Mouse (Mus musculus) G1E (cell line): Measurements from ENCODE around the gene P2ry12. TPM values are rescaled to one million over a fixed set of nuclear protein-coding genes. Genes with fewer than 3 reads are reported as not detected.

Experiments used
- ATAC-seq: 2 replicates; pipeline ENCODE4 v1.8.0; 2016; ENCODE audit warnings: mild to moderate bottlenecking; ENCODE audit not compliant: insufficient number of reproducible peaks, poor library complexity, low FRiP score, severe bottlenecking; ENCODE audit errors: extremely low read depth
- DNase-seq: peaks from one replicate; pipeline ENCODE4 v3.0.0; 2012; ENCODE audit warnings: low spot score
- H3K27me3 ChIP-seq: 2 replicates; pipeline ENCODE4 v1.6.1; 2012; ENCODE audit warnings: mild to moderate bottlenecking, low read length, inconsistent platforms; ENCODE audit not compliant: insufficient read depth
- H3K36me3 ChIP-seq: replicated peaks from 2 replicates; pipeline ENCODE3; 2012; ENCODE audit warnings: mild to moderate bottlenecking, inconsistent platforms
- H3K4me1 ChIP-seq: 2 replicates; pipeline ENCODE4 v1.6.1; 2012; ENCODE audit warnings: low read depth, low read length, inconsistent platforms, mixed read lengths; ENCODE audit not compliant: insufficient read depth
- H3K4me3 ChIP-seq: 2 replicates; pipeline ENCODE4 v1.5.1; 2012; ENCODE audit warnings: low read depth, mild to moderate bottlenecking, inconsistent platforms, low read length, moderate library complexity, mixed read lengths
- H3K9me3 ChIP-seq: replicated peaks from 2 replicates; pipeline ENCODE4 v1.6.1; 2012; ENCODE audit warnings: inconsistent platforms
- CTCF ChIP-seq: IDR thresholded peaks from 2 replicates; pipeline ENCODE4 v1.5.1; 2012; ENCODE audit warnings: low read depth, low read length, inconsistent platforms, mixed read lengths
- GATA1 ChIP-seq: IDR thresholded peaks from 2 replicates; pipeline ENCODE4 v1.6.1; 2012; ENCODE audit warnings: borderline replicate concordance, low read length, inconsistent platforms, mixed read lengths
- GATA2 ChIP-seq: IDR thresholded peaks from 2 replicates; pipeline ENCODE4 v1.6.1; 2012; ENCODE audit warnings: low read depth, low read length, inconsistent platforms, borderline replicate concordance
- POLR2AphosphoS5 ChIP-seq: IDR thresholded peaks from 2 replicates; pipeline ENCODE4 v1.6.1; 2012; ENCODE audit warnings: low read depth, low read length, inconsistent platforms; ENCODE audit not compliant: insufficient replicate concordance
- TAL1 ChIP-seq: conservative IDR thresholded peaks from 2 replicates; pipeline ENCODE4 v1.6.1; 2012; ENCODE audit warnings: low read depth, low read length, inconsistent platforms, mixed read lengths
- polyA plus RNA-seq: library from polyadenylated mRNA; stranded (reverse); fragments of >175 nt; gene quantifications from 2 replicates; pipeline ENCODE4 v1.2.3, GENCODE M21; 2012
- total RNA-seq, 2 experiments: library from RNA; stranded (forward) in 1 of 2; stranded (reverse) in 1 of 2; fragments of 200-1000 nt in 1 of 2; fragments of >200 nt in 1 of 2; fragmentation: Nextera tagmentation in 1 of 2; gene quantifications; 2 replicates each; pipeline ENCODE4 v1.2.3; 2014 to 2017

P2ry12 gene
- total and polyA plus RNA-seq, 3 experiments, result 0.22 TPM; not detected in 2

DNA sequence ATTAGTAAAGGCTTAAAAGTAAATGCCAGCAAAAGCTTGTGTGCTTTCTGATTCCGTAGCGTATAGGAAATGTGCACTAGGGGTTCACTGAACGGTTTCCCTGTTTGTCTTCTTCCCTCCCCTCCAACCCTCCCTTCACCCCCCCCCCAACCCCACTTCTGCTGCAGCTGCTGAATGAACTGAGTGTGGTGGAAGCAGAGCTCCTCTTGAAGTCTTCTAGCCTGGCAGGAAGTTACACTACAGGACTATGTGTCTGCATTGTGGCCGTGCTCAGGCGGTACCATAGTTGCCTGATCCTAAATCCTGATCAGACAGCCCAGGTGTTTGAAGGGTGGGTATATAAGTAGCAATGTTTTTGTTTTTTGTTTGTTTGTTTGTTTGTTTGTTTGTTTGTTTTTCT is 27.8 kb downstream of the P2ry12 start:
- no peaks in the 10 kb centered on the region for H3K36me3 ChIP-seq
- no peak overlapping the region for H3K4me3 ChIP-seq
- no peak for ATAC-seq
- H3K4me1 ChIP-seq, result no peaks in the 10 kb centered on the region
- H3K27me3 ChIP-seq, result no peaks in the 10 kb centered on the region
- H3K9me3 ChIP-seq, result no peaks in the 10 kb centered on the region
- TF ChIP-seq CTCF, result no peak
- TF ChIP-seq GATA1, result no peak
- no peak for TF ChIP-seq POLR2AphosphoS5
- no peak for TF ChIP-seq TAL1
- no peak for TF ChIP-seq GATA2
- DNase-seq, result no peak

DNA sequence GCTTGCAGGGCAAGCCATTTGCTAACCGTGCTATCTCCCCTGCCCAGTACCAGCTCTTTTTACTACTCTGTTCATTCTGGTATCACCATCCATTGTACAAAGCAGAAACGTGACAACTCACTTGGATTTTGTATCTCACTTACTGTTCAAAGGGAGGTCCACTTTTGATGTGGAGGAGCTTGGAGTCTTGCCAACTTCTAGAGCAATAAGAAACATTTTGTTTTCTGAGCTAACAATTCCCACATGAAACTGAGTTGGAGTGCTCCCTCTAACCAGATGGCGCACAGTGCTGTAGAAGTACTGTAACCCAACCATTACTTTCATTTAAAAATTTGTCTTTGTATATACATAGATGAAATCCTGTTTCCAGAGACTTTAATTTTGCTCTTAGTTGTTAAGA is 31.8 kb downstream of the P2ry12 start:
- Histone ChIP-seq H3K4me1 (no peaks in the 10 kb centered on the region), H3K36me3 (no peaks in the 10 kb centered on the region), H3K27me3 (no peaks in the 10 kb centered on the region), H3K9me3 (no peaks in the 10 kb centered on the region), H3K4me3 (no peak overlapping the region)
- no peak for DNase-seq
- ATAC-seq, result no peak
- TF ChIP-seq CTCF (no peak), TAL1 (no peak), POLR2AphosphoS5 (no peak), GATA1 (no peak), GATA2 (no peak)

DNA sequence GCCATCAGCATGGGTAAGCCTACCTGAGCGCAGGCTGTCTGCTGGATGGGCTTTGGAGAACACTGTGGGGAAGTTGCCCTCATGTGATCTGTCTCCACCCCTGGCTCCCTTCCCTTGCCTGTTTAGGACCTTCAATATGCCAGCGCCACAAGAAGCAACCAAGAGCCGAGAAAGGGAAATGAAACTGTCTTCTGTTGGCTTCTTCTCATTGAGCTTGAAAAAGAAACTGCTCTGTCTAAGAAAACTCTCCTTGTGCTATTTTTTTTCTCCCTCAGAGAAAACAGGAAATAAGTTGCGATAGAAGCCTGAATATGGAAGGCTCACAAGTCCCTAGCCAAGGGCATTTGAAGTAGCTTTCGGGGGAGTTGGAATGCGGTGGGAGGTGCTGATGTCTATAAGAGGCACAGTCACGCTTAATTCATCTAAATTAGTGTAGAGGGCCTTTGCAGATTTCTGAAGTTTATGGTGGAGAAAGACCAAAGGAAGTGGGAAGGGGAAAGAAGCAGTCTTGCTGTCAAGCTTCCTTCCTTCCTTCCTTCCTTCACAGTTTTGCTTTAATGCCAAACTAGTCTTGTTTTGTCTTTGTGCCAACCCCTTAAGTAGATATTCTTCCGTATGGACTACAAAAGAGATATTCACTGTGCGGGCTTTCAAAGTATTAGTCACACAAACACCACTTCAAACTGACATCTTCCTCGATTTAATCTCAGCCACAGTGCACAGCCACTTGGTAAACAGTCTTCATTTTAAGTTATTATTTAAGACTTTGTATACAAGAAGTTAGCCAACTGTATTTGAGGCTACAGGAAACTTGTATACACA is 33.7 kb downstream of the P2ry12 start:
- no peak overlapping the region for H3K4me3 ChIP-seq
- no peak for TF ChIP-seq GATA2
- TF ChIP-seq TAL1, result no peak
- no peak for TF ChIP-seq POLR2AphosphoS5
- TF ChIP-seq CTCF, result no peak
- TF ChIP-seq GATA1, result no peak
- no peaks in the 10 kb centered on the region for H3K36me3 ChIP-seq
- H3K9me3 ChIP-seq, result no peaks in the 10 kb centered on the region
- ATAC-seq (no peak), DNase-seq (no peak)
- no peaks in the 10 kb centered on the region for H3K4me1 ChIP-seq
- no peaks in the 10 kb centered on the region for H3K27me3 ChIP-seq

DNA sequence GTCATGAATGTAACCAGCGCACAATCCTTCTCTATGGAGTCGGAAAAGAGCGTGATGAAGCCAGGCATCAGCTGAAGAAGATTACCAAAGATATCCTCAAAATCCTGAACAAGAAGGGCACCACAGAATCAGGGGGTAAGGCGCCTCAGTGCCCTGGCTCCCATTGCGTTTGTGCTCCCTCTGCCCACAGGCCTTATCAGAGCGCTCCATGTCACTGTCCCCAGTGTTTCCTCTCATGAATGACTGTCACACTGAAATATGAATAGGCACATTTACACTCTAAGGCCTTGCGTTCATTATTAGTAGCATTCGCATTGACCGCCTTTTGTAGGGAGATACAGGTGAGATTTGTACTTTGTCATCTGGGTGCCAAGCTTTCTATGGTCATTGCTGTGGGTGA is 35.0 kb downstream of the P2ry12 start:
- no peaks in the 10 kb centered on the region for H3K27me3 ChIP-seq
- no peak overlapping the region for H3K4me3 ChIP-seq
- TF ChIP-seq TAL1 (no peak), GATA2 (no peak), CTCF (no peak), GATA1 (no peak), POLR2AphosphoS5 (no peak)
- DNase-seq, result no peak
- H3K9me3 ChIP-seq, result no peaks in the 10 kb centered on the region
- H3K36me3 ChIP-seq, result no peaks in the 10 kb centered on the region
- ATAC-seq, result no peak
- H3K4me1 ChIP-seq, result no peaks in the 10 kb centered on the region

DNA sequence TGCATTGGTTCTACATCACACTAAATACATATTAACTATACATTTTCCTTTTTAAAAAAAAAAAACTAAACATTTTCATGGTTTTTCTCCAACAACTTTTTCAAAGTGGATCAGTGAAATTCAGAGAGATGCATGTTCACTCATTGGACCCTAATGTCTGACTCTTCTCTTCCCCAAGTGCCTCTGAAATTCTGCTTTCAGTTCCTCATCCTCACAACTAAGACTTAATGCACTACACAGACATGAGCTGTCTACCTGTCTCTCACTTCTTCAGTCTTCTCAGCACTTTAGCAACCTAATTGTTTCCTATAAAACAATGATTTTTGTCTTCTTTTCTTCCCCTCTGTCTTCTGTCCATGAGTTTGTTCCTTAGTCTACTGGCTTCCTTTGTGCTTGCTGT is 37.3 kb downstream of the P2ry12 start:
- ATAC-seq (no peak), DNase-seq (no peak)
- no peaks in the 10 kb centered on the region for H3K4me1 ChIP-seq
- no peaks in the 10 kb centered on the region for H3K36me3 ChIP-seq
- no peak overlapping the region for H3K4me3 ChIP-seq
- TF ChIP-seq TAL1 (no peak), GATA1 (no peak), CTCF (no peak), GATA2 (no peak), POLR2AphosphoS5 (no peak)
- no peaks in the 10 kb centered on the region for H3K9me3 ChIP-seq
- H3K27me3 ChIP-seq, result no peaks in the 10 kb centered on the region

DNA sequence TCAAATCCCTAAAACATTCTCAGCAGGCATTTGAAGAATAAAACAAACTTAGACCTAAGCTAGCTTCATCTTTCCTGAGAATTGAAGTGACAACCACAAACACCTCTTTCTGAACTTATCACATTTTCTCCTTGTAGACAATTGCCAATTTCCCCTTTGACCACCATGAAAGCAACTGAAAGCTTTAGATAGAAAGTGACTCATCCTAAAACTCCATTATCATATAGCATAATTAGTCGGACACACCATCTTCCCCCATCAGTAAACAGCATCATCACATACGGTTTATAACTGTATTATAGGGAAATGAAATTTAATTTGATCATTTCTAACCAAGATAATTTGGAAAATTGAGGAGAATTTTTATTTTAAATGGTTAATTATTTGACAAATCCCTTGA is 40.4 kb downstream of the P2ry12 start:
- no peaks in the 10 kb centered on the region for H3K27me3 ChIP-seq
- no peaks in the 10 kb centered on the region for H3K4me1 ChIP-seq
- no peak overlapping the region for H3K4me3 ChIP-seq
- H3K9me3 ChIP-seq, result no peaks in the 10 kb centered on the region
- DNase-seq (no peak), ATAC-seq (no peak)
- TF ChIP-seq GATA2 (no peak), TAL1 (no peak), POLR2AphosphoS5 (no peak), GATA1 (no peak), CTCF (no peak)
- H3K36me3 ChIP-seq, result no peaks in the 10 kb centered on the region
